Mouse (Mus musculus): ENCODE data around the gene Scp2.
A peak's percentile ranks its signal among the peaks of the same experiment; 100 is the strongest.
"Not testable (repeated sequence)": the region's sequence is repeated elsewhere in the genome, so short reads cannot be mapped to it uniquely, and the experiment has no call there.

The Scp2 gene

GRCm38 (mm10) chr4:108144880-108145279 is at the start of gene Scp2:
Gene Scp2 (minus strand): TSS chr4:108144998.
- DNase-seq = no peak

DNA sequence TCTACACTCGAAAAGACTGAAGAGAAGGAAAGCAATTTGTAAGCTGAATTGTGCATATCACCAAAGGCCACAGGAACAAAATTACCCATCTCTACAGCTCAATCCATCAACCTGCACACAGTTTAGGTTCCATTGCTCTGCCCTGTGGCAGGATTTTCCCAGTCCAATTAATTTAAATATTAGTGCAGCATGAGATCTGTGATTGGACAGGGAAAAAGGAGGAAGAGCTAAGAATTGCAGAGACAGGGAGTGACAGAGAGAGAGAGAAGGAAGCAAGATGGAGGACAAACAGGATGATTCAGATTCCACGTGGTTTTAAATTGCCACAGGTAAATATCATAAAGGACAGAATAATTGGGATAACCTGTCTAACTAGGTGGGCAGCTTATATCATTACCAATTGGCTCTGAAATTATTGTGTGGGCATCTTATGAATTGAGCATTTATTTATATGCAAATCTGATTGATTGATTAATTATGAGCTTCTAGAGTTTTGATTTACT is 48.1 kb upstream of the Scp2 start:
- no peak for DNase-seq

- DNase-seq = no peak
Observed at GRCm38 (mm10) chr4:108182278-108182677, 37.5 kb upstream of the Scp2 start.

DNA sequence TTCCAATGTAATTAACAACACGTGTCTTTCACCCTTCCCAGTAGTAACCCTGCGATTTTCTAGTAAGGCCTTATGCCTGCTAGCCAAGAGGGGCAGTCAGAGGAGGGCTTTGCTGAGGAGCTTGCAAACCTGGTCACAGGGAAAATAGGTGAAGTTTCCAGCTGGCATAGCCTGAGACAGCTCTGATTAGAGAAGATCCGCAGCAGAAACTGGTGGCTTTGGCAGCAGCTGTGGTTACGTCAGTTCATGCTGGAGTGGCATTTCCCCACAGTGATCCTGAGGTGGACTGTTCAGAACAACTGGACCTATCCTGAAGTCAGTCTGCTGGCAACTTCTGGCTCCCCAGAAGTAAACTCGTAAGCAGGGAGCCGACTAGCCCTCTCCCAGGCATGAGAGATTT is 23.3 kb upstream of the Scp2 start:
- no peak for DNase-seq

GRCm38 (mm10) chr4:108166874-108167273 is 22.1 kb upstream of the Scp2 start:
- DNase-seq = no peak

GRCm38 (mm10) chr4:108165152-108165895 is 20.5 kb upstream of the Scp2 start, which contains the start of gene Echdc2:
Gene Echdc2 (plus strand): TSS chr4:108165437.
- peak; percentile 36 for DNase-seq

- DNase-seq = no peak
Observed at GRCm38 (mm10) chr4:108163291-108163690, 18.5 kb upstream of the Scp2 start.

DNA sequence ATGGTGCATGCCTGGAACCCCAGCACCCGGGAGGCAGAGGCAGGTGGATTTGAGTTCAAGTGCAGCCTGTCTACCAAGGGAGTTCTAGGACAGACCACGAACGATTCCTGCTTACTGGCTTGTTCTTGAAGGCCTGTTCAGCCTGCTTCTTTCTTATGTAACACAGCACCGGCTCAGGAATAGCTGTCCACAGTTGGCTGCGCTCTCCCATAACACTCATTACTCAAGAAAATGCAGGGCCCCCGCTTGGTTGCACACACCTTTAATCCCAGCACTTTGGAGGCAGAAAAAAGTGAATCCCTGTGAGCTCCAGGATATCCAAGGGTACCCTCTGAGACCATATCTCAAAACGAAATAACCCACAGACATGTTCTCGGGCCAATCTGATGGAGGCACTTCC is 17.1 kb upstream of the Scp2 start:
- DNase-seq = no peak

DNA sequence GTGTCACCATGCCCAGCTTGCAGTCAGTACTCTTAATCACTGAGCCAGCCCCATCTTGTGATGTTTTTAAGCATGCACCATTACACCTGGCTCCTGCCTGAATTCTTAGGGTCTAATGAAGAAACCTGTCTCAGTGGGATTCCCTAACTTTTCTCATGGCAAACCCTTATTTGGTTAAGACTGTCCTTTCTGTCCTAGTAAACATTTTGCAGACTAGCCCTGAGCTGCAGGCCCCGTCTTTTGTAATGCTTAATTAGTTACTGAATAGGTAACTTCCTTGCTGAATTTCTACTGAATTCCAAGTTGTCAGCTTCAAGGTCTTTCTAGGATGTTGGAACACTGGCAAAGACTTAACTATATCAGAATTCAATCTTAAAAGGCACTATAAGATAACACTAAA is 10.3 kb upstream of the Scp2 start:
- DNase-seq = not testable (repeated sequence)

DNA sequence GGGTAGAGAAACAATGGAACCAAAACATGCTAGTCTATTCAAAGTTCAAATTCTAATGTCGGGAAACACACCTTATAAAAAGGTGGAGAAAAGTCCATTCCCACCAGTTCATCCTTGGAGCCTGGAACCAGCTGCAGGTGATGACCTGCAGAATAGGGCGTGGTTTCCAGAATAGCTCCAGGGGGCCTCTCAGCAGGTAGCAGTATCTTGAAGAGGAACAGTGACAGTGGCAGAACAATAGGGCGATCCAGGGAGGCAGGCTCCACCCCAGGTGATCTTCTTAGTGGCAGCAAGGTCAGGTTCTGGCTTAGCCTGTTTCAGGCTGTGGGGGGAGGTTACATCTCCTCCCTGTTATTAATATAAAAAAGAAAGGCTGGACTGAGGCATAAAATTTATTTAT is 756 bp upstream of the Scp2 start:
- DNase-seq = not testable (repeated sequence)

DNA sequence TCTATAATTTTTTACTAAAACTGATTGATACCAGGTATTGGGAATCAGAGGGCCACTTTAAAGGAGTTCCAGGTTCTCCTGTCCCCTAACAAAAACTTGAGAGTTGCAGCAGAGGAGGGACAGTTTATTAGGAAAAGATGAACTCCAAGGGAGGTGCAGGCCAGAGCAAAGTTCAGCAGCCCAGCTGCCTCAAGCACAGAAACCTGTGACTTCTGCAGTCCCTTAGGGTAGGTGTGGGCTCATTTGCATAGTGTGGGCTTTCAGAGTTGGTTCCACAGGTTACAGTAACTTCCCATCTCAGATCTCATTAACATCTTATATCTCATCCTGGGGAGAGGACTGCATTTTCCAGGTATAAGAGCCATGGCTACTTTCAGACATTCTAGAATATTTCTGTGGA is 1.0 kb downstream of the Scp2 start:
- DNase-seq = no peak

- DNase-seq = not testable (repeated sequence)
Observed at GRCm38 (mm10) chr4:108143178-108143577, 1.6 kb downstream of the Scp2 start.

DNA sequence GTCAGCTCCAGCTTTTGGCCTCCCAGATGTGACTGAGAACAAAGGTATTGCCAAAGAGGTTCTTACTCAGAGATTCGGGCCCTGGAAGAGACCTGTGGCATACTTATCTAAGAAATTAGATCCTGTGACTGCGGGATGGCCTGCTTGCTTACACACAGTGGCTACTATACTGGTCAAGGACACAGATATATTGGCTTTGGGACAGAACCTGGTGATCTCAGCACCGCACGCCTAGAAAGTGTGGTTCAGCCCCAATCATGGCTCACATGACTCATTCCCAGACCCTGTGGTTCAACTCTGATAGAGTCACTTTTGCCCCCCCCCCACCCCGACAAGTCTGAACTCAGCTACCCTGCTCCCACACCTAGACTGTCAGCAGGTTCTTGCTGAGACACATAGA is 7.9 kb downstream of the Scp2 start:
- no peak for DNase-seq

- no peak for DNase-seq
Observed at GRCm38 (mm10) chr4:108130452-108130851, 14.3 kb downstream of the Scp2 start.

DNA sequence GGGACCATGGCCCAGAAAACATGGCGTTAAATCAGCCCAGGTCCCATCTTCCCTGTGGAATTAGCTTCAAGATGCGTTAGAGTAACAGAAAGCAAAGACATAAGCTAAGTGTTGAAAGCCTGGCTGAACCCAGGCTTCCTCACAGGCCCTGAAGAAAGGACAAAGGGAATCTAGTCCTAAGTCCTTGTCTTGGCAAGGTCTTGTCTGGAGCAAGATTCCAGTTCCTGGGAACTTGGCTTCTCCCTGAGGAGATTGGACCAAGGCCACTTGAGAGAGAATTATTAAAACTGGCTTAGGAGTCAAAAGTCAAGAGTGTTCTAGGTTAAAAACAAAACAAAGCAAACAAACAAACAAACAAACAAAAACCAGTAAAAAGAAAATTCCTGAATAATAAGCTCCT is 16.5 kb downstream of the Scp2 start:
- DNase-seq = no peak

GRCm38 (mm10) chr4:108127516-108127915 is 17.3 kb downstream of the Scp2 start:
- no peak for DNase-seq

- no peak for DNase-seq
Observed at GRCm38 (mm10) chr4:108126260-108126659, 18.5 kb downstream of the Scp2 start.

DNA sequence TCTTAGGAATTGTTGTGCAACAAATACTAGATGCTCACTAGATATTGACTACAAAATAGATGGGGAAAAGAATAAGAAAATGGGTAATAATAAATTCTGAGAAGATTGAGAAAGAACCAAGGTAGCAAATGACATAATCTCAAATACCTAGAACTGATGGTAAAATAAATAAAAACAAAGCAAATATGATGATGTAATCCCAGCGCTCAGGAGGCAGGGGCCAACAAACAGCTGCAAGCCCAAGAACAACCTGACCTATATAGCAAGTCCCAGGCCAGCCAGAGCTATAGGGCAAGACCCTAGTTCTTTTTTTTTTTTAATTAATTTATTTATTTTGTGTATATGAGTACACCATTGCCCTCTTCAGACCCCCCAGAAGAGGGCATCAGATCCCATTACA is 20.7 kb downstream of the Scp2 start:
- DNase-seq = no peak

- DNase-seq = peak; percentile 90
Observed at GRCm38 (mm10) chr4:108117924-108118876, 26.6 kb downstream of the Scp2 start.

DNA sequence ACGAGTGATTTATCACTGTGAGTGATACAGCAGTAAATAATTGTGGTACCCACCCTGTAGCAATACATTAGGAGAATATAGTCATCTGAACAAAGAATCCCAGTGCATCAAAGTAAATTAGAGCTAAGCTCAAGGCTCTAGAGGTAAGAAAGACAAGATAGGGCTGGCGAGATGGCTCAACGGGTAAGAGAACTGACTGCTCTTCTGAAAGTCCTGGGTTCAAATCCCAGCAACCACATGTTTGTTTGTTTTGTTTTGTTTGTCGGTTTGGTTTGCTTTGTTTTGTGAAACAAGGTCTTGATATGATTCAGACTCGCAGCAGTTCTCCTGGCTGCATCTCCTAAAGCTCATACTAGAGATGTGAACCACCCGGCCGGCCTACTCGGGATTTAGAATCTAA is 27.3 kb downstream of the Scp2 start:
- DNase-seq = no peak

DNA sequence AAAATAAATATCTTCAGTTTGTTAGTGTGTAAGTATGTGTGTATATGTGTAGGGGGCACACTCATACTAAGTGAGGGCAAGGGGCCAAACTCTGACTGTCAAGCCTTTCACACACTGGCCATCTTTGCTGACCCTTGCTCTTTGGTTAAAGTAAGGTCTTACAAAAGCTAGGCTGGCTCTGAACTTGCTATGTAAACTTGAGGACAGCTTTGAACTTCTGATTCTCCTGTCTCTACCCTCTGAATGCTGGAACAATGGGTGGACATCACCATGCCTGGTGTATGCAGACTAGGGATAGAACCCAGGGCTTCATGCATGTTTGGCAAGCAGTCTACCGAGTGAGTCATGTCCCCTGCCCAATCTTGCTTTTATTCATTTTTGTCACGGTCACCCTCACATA is 28.3 kb downstream of the Scp2 start:
- DNase-seq = no peak

DNA sequence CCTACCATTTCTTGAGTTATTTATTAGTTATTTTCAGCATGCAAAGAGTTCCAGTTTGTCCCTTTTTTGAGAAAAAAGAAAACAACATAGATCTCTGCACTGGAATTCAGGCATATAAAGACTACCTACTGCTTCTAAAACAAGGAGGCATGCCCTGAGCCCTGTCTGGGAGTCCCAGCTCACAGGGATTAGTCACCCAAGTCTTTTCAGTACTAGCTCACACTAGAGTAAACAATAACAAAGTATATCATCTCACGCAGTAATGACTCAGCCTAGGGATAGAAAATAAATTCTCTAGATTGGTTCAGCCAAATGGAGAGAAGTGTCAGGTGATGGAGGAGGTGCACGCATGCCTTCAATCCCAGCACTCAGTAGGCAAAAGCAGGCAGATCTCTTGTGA is 34.1 kb downstream of the Scp2 start:
- no peak for DNase-seq

DNA sequence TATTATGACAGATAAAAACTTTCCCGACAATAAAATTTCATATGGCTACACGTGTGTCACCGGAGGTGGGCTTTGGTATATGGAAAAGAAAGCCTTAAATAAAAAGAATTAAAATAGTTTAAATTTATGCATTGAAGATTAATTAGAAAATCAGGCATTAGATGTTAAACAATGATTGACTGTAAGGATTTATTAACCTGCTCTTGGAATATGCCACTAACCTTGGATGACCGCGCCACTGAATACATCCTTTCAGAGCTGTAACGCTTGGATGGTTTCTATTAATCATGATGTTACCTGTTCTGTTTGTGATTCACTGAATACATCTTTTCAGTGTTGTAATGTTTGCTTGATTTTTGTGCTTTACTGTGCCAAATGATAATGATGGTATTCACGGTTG is 35.1 kb downstream of the Scp2 start:
- no peak for DNase-seq

DNA sequence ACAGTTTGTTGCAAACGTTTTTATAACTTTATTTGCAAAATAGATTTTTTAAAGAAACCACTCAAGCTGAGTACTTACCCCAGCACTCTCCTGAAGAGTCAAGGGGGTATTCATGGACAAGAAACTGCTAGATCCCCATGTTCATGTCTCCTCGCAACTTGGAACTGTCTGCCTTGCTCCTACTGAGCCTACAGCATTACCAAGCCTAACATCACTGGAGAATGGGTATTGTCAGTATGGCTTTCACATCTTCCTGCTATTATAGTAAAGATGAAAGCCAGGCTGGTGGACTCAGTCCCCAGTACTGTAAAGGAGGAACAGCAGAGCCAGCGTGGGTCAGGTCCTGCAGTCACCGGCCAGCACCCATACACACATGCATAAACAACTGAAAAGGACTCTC is 48.5 kb downstream of the Scp2 start, which contains the start of gene Podn:
Gene Podn (minus strand): TSS at position 101 of the 400 bp plus-strand sequence.
- no peak for DNase-seq
